Mouse (Mus musculus) urinary bladder, postnatal 25 days (tissue): ENCODE data around the gene Gm49486.
"Not testable (repeated sequence)": the region's sequence is repeated elsewhere in the genome, so short reads cannot be mapped to it uniquely, and the experiment has no call there.

Experiments
- DNase-seq: peaks from one replicate; pipeline ENCODE4 v3.0.0; 2022; ENCODE audit warnings: low spot score

Gene Gm49486

DNA sequence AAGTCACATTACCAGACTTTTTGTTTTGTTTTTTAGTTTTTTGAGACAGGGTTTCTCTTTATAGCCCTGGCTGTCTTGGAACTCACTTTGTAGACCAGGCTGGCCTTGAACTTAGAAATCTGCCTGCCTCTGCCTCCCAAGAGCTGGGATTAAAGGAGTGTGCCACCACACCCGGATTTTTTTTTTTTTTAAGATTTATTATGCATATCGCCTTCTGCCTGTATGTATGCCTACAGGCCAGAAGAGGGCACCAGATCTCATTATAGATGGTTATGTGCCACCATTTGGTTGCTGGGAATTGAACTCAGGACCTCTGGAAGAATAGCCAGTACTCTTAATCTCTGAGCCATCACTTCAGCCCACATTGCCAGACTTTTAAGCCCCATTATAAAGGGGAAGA, 3.4 kb upstream of the Gm49486 start:
- not testable (repeated sequence) for DNase-seq

DNA sequence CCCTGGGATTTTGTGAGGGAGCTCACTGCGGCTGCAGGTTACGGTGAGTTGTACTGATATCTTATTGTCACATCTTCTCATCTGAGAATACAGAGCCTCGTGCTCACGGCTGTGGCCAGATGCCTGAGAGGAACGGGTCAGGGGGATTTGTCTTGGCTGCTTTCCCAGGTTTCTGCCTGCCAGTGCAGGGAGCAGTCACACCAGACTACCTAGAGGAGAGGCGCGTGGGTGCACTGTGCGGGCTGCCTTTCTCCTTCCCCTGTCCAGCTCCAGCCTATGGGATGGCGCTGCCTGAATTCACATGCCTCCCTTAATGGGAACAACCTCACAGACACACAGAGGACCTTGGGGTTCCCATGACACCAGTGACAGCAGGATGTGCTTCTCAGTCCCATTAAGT, 6.1 kb downstream of the Gm49486 start:
- no peak for DNase-seq

DNA sequence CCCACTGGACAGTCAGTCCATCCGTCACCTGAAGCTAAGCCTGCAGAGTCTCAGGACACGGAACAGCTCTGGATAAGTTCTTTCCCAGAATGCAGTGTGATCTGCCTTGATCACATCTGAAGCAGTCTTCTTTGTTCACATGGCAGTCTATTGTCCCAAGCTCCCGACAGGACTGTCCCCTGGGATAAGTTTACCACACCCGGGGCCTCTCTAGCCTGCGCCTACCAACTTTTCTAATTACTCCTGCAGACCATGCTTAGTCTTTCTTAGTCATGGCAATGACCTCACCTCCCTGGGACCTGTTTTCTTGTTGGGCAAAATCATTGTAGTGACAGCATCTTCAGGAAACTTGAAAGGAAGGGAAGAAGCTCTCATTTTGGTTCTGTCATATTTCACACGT, 8.8 kb downstream of the Gm49486 start:
- DNase-seq, result no peak

DNA sequence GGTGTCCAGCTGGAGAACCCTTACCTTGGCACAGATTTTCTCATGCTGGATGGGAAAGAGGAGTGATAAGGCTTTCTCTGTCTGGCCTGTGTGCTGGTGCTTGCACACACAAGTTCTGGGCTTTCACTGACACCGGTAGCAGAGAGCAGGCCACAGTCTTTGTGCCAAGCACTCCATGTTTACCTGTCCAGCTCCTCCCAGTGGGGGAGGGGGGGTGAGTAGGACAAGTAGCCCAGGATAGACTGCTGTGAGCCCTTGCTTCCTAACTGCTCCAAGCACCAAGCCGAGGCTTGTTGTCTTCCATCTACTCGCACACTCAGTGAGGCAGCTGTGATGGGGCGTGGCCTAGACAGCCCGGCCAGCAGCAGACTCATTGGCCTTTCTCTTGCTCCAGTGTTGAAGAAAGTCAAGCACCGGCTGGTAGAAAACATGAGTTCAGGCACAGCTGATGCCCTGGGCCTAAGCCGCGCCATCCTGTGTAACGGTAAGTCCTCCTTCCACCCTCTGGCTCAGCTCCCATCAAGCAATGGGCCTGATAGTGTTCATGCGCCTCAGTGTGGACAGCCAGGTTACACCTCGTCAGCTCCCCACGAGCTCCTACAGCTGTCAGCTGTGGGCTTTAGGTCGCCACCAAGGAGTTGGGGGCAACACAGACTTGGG, 13.5 kb downstream of the Gm49486 start:
- DNase-seq, result no peak

DNA sequence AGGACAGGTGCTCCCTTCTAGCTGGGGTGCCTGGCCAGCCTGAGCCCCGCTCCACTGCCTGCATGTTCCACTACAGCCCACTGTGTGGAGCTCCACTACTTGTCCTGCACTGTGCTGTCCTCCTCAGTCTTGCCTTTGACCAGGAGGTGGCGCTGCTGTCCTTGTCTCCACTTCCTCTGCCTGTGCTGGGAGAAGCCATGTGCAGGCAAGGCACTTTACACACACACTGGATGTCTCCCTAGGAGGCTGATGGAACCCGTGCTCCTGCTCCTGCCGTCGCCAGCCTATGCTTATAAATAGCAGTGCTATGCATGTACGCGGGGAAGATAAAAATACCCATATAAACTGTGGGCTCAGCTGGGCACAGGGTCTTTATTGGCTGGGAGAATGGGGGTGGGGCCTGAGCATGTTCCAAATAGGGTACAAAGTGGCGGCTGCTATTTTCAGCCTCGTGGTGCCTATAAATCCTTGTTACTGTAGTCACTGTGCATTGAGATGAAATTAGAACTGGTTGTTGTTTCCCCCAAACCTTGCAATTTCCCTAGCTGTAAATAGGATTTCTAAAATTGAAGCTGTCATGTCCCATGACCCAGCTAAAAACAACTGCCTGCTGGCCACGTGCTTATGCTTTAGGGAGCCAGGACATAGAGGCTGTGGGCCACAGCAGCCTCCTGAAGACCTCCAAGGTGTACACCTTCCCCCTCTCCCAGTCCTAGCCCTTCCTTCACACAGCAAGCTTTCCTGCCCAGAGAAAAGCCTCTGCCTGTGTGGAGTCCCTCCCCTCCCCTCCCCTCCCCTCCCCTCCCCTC, 14.2 kb downstream of the Gm49486 start:
- DNase-seq, result peak; percentile 89

DNA sequence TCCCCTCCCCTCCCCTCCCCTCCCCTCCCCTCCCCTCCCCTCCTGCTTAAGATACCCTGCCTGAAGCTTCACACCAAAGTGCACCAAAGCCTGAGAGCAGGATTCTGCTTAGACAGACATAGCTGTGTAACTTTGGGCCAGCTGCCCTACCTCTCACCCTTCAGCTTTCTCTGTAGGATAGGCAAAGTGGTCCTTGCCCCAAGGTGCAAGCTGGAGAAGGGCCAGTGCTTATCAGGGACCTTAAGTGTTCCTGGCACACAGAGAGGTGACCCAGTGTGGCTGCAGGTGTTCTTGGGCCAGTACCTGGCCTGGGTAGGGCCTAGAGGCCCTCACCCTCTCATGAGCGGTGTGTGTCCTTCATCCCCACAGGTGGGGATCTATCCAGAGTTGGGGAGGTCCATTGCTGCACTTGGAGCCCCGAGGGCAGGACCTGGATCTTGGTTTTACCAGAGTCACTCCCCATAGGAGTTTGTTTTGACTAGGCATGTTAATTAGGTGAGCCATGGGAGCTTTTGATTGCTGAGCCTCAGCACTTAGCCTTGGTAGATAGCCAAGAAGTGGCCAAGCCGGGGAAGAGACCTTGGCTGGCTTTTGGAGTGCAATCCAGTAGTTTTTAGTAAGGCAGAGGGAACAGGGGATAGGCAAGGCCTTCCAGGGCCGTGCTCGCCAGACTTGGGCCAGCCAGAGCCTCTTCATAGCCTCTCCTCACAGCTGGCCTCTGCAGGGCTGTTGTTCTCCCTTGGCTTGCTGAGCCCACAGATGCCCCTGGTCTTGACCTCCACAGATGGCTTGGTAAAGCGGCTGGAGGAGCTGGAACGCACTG, 15.1 kb downstream of the Gm49486 start:
- no peak for DNase-seq

GRCm38 (mm10) chr15:79245321-79245720, 16.1 kb downstream of the Gm49486 start:
- no peak for DNase-seq

DNA sequence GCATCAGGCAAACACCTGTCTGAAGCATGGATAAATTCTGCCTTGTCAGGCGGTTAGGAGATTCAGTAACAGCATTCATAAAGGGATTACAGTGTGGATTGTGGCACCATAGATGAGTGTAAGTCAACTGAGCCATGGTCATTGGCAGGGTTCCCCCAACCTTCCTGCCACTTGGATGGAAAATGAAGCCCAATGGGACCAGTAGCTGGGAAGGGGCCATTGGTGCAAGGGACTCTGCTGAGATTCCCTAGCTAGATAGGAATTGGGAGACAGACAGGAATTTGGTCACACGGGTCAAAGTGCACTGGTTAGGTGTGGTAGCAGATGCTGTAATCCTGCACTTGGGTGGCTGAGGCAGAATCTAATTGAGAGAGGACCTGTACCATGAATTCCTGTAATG, 21.0 kb downstream of the Gm49486 start:
- DNase-seq, result no peak

- no peak for DNase-seq
Measured at GRCm38 (mm10) chr15:79251168-79251567, 22.0 kb downstream of the Gm49486 start.

- no peak for DNase-seq
Measured at GRCm38 (mm10) chr15:79251781-79252491, 22.7 kb downstream of the Gm49486 start.

GRCm38 (mm10) chr15:79252580-79252979, 23.4 kb downstream of the Gm49486 start:
- no peak for DNase-seq

DNA sequence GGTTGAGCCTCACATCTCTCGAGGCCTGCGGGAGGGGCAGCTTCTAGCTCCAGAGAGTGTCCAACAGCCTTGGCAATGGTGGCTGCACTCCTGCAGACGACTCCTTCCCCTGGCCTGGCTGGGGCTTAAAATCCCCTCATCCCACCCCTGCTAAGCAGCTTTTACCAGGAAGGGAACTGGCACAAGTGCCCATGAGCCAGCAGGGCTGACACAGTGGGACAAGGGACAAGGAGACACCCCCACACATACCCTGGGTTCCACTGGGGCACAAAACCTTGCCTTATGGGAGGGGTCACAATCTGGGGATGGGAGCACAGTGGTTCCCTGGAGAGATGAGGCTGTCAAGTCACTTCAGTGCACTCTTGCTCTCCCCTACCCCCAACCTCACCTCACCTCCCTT, 25.5 kb downstream of the Gm49486 start, which contains the start of gene Slc16a8:
Slc16a8 (minus strand) TSS at position 101 of the 400 bp plus-strand sequence.
- DNase-seq, result no peak

DNA sequence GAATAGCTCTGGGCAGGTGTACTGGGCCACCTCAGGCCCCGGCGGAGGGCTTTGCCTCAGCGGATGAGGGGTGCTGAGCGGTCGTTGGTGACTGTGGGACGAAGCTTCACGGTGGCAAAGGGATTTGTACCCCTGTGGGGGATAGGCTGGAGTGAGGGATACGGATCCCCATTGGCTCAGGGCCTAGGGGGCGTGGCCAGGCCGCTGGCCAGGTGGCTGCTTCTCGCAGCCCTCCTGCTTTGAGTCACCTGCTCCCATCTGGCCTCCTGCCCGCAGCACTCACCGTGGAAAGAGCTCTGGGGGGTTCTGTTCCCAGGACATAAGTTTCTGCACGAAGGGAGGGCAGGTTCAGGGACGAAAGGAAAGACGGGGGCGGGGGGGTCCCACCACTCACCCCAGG, 29.3 kb downstream of the Gm49486 start:
- no peak for DNase-seq

DNA sequence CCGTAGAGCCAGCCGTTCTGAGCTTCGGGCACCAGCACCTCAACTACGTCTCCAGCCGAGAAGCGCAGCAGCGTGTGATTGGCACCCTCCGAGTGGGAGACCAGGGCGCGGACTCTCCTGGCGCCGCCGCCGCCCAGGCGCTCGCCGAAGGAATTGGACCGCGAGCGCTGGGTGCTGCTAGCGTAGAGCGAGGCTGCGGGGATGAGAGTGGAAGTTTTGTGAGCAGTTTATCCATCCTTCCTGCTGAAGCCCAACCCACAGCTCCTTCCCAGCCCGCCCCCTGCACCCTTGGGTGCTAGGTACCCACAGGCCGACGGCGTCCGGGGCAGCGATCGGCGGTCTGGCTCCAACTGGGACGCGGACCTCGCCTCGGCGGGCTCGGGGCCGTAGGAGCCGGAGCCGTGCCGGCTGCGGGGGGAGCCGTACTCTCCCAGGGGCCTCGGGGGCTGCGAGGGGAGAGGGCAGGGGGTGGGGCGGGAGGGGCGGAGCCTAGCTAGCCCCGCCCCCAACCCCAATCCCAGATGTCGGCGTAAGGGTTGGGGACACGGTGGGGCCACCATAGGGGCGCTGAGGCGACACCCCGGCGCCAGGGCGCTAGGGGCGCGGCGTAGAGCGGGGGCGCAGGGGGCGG, 32.0 kb downstream of the Gm49486 start:
- peak; percentile 35 for DNase-seq

DNA sequence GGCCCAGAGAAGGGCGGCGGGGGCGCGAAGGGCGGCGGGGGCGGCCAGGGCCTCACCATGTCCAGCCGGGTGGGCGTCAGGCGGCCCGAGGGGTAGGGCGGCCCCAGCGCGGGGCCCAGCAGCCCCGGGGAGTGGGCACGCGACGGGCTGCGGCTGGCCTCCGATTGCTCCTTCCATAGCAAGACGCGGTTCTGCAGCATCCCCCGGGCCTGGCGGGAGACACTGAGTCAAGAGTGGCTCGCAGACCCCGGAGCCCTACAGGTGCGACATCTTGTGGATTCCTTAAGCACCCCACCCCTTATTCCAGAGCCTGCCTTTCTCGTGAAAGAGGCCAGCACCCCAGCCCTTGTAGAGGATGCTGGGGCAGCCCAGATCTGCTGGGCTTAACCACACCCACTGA, 32.6 kb downstream of the Gm49486 start:
- DNase-seq, result no peak

DNA sequence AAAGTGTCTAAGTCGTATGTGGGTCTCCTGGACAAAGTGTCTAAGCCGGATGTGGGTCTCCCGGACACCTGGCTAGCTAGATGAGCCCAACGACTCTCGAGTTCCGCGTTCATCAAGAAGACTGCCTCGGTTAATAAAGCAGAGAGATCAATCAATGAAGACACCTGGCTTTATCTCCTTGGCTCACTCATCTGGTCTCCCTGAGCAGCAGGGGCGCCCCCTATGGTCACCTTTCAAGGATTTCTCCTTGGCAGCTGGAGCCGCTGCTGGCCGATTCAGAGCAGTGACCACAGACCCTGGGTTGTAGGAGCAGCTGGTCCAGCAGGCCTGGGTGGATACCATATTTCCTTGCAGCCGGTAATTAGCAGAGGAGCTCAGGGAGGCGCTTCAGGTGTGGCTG, 33.2 kb downstream of the Gm49486 start:
- no peak for DNase-seq

GRCm38 (mm10) chr15:79262786-79263309, 33.7 kb downstream of the Gm49486 start:
- no peak for DNase-seq

GRCm38 (mm10) chr15:79263726-79264125, 34.5 kb downstream of the Gm49486 start:
- DNase-seq, result no peak

- no peak for DNase-seq
Measured at GRCm38 (mm10) chr15:79265384-79265783, 36.2 kb downstream of the Gm49486 start.

GRCm38 (mm10) chr15:79268521-79268920, 39.3 kb downstream of the Gm49486 start:
- DNase-seq, result no peak
